Mouse (Mus musculus) mature B cell (primary cell): ENCODE data around the gene Btnl9.
"Not testable (repeated sequence)": the region's sequence is repeated elsewhere in the genome, so short reads cannot be mapped to it uniquely, and the experiment has no call there.

Experiments
- in situ Hi-C: fragments of 300-500 bp; cut with MboI; formaldehyde crosslinking; loops from 2 replicates; pipeline ENCODE4 v1.14.3; 2019

Btnl9 gene

GRCm38 (mm10) chr11:49186955-49187488 is at the start of gene Btnl9:
Gene Btnl9, minus strand, starts transcription at chr11:49187159.
- in situ Hi-C loops, result no loop called here

GRCm38 (mm10) chr11:49235459-49236207 is 48.7 kb upstream of the Btnl9 start:
- in situ Hi-C loops, result no loop called here

- in situ Hi-C loops, result no loop called here
Measured at GRCm38 (mm10) chr11:49232781-49233180, 45.8 kb upstream of the Btnl9 start.

- in situ Hi-C loops, result no loop called here
Measured at GRCm38 (mm10) chr11:49224455-49224854, 37.5 kb upstream of the Btnl9 start.

GRCm38 (mm10) chr11:49219271-49219670 is 32.3 kb upstream of the Btnl9 start:
- in situ Hi-C loops, result no loop called here

GRCm38 (mm10) chr11:49213505-49213904 is 26.5 kb upstream of the Btnl9 start:
- in situ Hi-C loops, result no loop called here

GRCm38 (mm10) chr11:49212577-49212976 is 25.6 kb upstream of the Btnl9 start:
- in situ Hi-C loops, result no loop called here

- in situ Hi-C loops, result no loop called here
Measured at GRCm38 (mm10) chr11:49207495-49207894, 20.5 kb upstream of the Btnl9 start.

GRCm38 (mm10) chr11:49205080-49205590 is 18.2 kb upstream of the Btnl9 start:
- in situ Hi-C loops, result no loop called here

- in situ Hi-C loops, result loop anchor here (5.0 kb wide), 1 partner anchor 43 kb away; no protein-coding TSS in a partner anchor
Measured at GRCm38 (mm10) chr11:49203771-49204497, 17.0 kb upstream of the Btnl9 start.

- in situ Hi-C loops, result loop anchor here (5.0 kb wide), 1 partner anchor 44 kb away; no protein-coding TSS in a partner anchor
Measured at GRCm38 (mm10) chr11:49203129-49203768, 16.3 kb upstream of the Btnl9 start, which contains the start of gene Zfp62. Gene Zfp62, plus strand, starts transcription at chr11:49203292.

GRCm38 (mm10) chr11:49202523-49203061 is 15.6 kb upstream of the Btnl9 start:
- in situ Hi-C loops, result loop anchor here (5.0 kb wide), 1 partner anchor 45 kb away; no protein-coding TSS in a partner anchor

- in situ Hi-C loops, result loop anchor here (5.0 kb wide), 1 partner anchor 45 kb away; no protein-coding TSS in a partner anchor
Measured at GRCm38 (mm10) chr11:49202071-49202470, 15.1 kb upstream of the Btnl9 start.

- in situ Hi-C loops, result loop anchor here (5.0 kb wide), 1 partner anchor 46 kb away; no protein-coding TSS in a partner anchor
Measured at GRCm38 (mm10) chr11:49201142-49201541, 14.2 kb upstream of the Btnl9 start.

GRCm38 (mm10) chr11:49200666-49201065 is 13.7 kb upstream of the Btnl9 start:
- in situ Hi-C loops, result loop anchor here (5.0 kb wide), 1 partner anchor 47 kb away; no protein-coding TSS in a partner anchor

GRCm38 (mm10) chr11:49195819-49196322 is 8.9 kb upstream of the Btnl9 start:
- in situ Hi-C loops, result no loop called here

GRCm38 (mm10) chr11:49194771-49195170 is 7.8 kb upstream of the Btnl9 start:
- in situ Hi-C loops, result not testable (repeated sequence)

GRCm38 (mm10) chr11:49191083-49191482 is 4.1 kb upstream of the Btnl9 start:
- in situ Hi-C loops, result no loop called here

GRCm38 (mm10) chr11:49189737-49190136 is 2.8 kb upstream of the Btnl9 start:
- in situ Hi-C loops, result no loop called here

- in situ Hi-C loops, result no loop called here
Measured at GRCm38 (mm10) chr11:49187701-49188100, 742 bp upstream of the Btnl9 start.

- in situ Hi-C loops, result no loop called here
Measured at GRCm38 (mm10) chr11:49186452-49186851, 507 bp downstream of the Btnl9 start.
